Mouse (Mus musculus) C2C12 (cell line): ENCODE results near the gene Suclg2.

Source experiments
- CEBPB ChIP-seq: IDR thresholded peaks from one replicate; pipeline ENCODE4 v1.6.1; 2011; ENCODE audit warnings: low read depth, mild to moderate bottlenecking, control low read depth, moderate library complexity
- CTCF ChIP-seq: IDR thresholded peaks from one replicate; pipeline ENCODE4 v1.5.1; 2011; ENCODE audit not compliant: control insufficient read depth, insufficient read depth, insufficient read length
- FOSL1 ChIP-seq: IDR thresholded peaks from one replicate; pipeline ENCODE4 v1.8.0; 2011; ENCODE audit warnings: mild to moderate bottlenecking, low read length; ENCODE audit not compliant: poor library complexity, insufficient read depth, severe bottlenecking
- MAX ChIP-seq: IDR thresholded peaks from one replicate; pipeline ENCODE4 v1.6.1; 2011; ENCODE audit warnings: mild to moderate bottlenecking, control low read depth
- MYOD1 ChIP-seq: IDR thresholded peaks from one replicate; pipeline ENCODE4 v1.6.1; 2011; ENCODE audit warnings: low read depth; ENCODE audit not compliant: control insufficient read depth, insufficient read length
- MYOG ChIP-seq: IDR thresholded peaks from one replicate; pipeline ENCODE4 v1.6.1; 2011; ENCODE audit not compliant: control insufficient read depth, insufficient read length; ENCODE audit errors: extremely low read depth
- USF1 ChIP-seq: IDR thresholded peaks from one replicate; pipeline ENCODE4 v1.6.1; 2011; ENCODE audit warnings: low read depth, mild to moderate bottlenecking, control low read depth, moderate library complexity

GRCm38 (mm10) chr6:95649123-95649663 is 69.4 kb downstream of the Suclg2 start:
- TF ChIP-seq CEBPB = no peak
- TF ChIP-seq MYOG = no peak
- TF ChIP-seq CTCF = no peak
- no peak for TF ChIP-seq MAX
- TF ChIP-seq MYOD1 = no peak
- TF ChIP-seq USF1 = no peak
- no peak for TF ChIP-seq FOSL1
